Mouse (Mus musculus) ES-E14 (cell line): Measurements from ENCODE around the gene Gpr35.

Source experiments
- CHD2 ChIP-seq: IDR thresholded peaks from 2 replicates; pipeline ENCODE4 v1.6.1; 2014; ENCODE audit warnings: mild to moderate bottlenecking, low read depth, low read length, inconsistent platforms
- MAFK ChIP-seq: IDR thresholded peaks from 2 replicates; pipeline ENCODE4 v1.6.1; 2014; ENCODE audit warnings: mild to moderate bottlenecking, low read depth, low read length, inconsistent platforms; ENCODE audit not compliant: insufficient read depth
- ZC3H11A ChIP-seq: IDR thresholded peaks from 2 replicates; pipeline ENCODE4 v1.6.1; 2012; ENCODE audit warnings: low read depth, mild to moderate bottlenecking, inconsistent platforms, low read length, borderline replicate concordance
- ZNF384 ChIP-seq: IDR thresholded peaks from 2 replicates; pipeline ENCODE4 v1.6.1; 2012; ENCODE audit warnings: low read depth, low read length, inconsistent platforms

- no peak for TF ChIP-seq CHD2
- no peak for TF ChIP-seq ZNF384
- no peak for TF ChIP-seq ZC3H11A
- TF ChIP-seq MAFK = no peak
These were observed 32.4 kb downstream of the Gpr35 start for GRCm38 (mm10) chr1:92982931-92983605.
